Mouse (Mus musculus) embryonic facial prominence, embryonic 11.5 days (tissue): ENCODE data around the gene Aldh2. TPM values are rescaled to one million over a fixed set of nuclear protein-coding genes. Genes with fewer than 3 reads are reported as not detected.

Experiments
- ATAC-seq: fragments of 200-750 bp; cut with Nextera tagmentation; replicated peaks from 2 replicates; pipeline ENCODE4 v1.8.0; 2017; ENCODE audit warnings: low read depth; ENCODE audit not compliant: insufficient number of reproducible peaks, low FRiP score, low TSS enrichment
- DNase-seq: peaks from one replicate; pipeline ENCODE4 v3.0.0-alpha.2; 2015; ENCODE audit warnings: low spot score
- H3K27ac ChIP-seq: fragments of 300-500 bp; sonication (generic); replicated peaks from 2 replicates; pipeline ENCODE4 v1.5.1; 2014; ENCODE audit warnings: mild to moderate bottlenecking, low read depth, low read length, control low read depth
- H3K27me3 ChIP-seq: fragments of 300-500 bp; sonication (generic); 2 replicates; pipeline ENCODE4 v1.6.1; 2014; ENCODE audit warnings: mild to moderate bottlenecking, low read length, moderate library complexity, mixed read lengths; ENCODE audit not compliant: control insufficient read depth, insufficient read depth
- H3K36me3 ChIP-seq: fragments of 300-500 bp; sonication (generic); replicated peaks from 2 replicates; pipeline ENCODE4 v1.6.1; 2014; ENCODE audit warnings: low read depth, mild to moderate bottlenecking, low read length, moderate library complexity, mixed read lengths; ENCODE audit not compliant: control insufficient read depth, insufficient read depth
- H3K4me1 ChIP-seq: fragments of 300-500 bp; sonication (generic); 2 replicates; pipeline ENCODE4 v1.6.1; 2014; ENCODE audit warnings: low read length, mixed read lengths; ENCODE audit not compliant: control insufficient read depth, insufficient read depth
- H3K4me2 ChIP-seq: fragments of 300-500 bp; sonication (generic); 2 replicates; pipeline ENCODE4 v1.6.1; 2014; ENCODE audit warnings: low read depth, mild to moderate bottlenecking, control low read depth, low read length, moderate library complexity
- H3K4me3 ChIP-seq: fragments of 300-500 bp; sonication (generic); 2 replicates; pipeline ENCODE4 v1.5.1; 2014; ENCODE audit warnings: low read depth, low read length, control low read depth
- H3K9ac ChIP-seq: fragments of 300-500 bp; sonication (generic); replicated peaks from 2 replicates; pipeline ENCODE4 v1.6.1; 2014; ENCODE audit warnings: mild to moderate bottlenecking, control low read depth, low read length
- H3K9me3 ChIP-seq: fragments of 300-500 bp; sonication (generic); replicated peaks from 2 replicates; pipeline ENCODE4 v1.6.1; 2016; ENCODE audit warnings: mild to moderate bottlenecking, low read length, inconsistent platforms, mixed read lengths; ENCODE audit not compliant: control insufficient read depth
- WGBS: fragments of 180-500 bp; shearing (Covaris S2); extraction: QIAGEN DNeasy Blood & Tissue Kit; methylation state at CpG from one replicate; pipeline ENCODE4 v1.1.7; 2014; 5-methylcytosine and 5-hydroxymethylcytosine counted together
- polyA plus RNA-seq: library from polyadenylated mRNA; unstranded; fragments of >200 nt; fragmentation: Nextera tagmentation; extraction: Ambion mirVana; gene quantifications from 2 replicates; pipeline ENCODE4 v1.2.1, GENCODE M21; 2014

Gene Aldh2
- polyA plus RNA-seq, 1 experiment from 2014 or later, result 84.4 TPM

DNA sequence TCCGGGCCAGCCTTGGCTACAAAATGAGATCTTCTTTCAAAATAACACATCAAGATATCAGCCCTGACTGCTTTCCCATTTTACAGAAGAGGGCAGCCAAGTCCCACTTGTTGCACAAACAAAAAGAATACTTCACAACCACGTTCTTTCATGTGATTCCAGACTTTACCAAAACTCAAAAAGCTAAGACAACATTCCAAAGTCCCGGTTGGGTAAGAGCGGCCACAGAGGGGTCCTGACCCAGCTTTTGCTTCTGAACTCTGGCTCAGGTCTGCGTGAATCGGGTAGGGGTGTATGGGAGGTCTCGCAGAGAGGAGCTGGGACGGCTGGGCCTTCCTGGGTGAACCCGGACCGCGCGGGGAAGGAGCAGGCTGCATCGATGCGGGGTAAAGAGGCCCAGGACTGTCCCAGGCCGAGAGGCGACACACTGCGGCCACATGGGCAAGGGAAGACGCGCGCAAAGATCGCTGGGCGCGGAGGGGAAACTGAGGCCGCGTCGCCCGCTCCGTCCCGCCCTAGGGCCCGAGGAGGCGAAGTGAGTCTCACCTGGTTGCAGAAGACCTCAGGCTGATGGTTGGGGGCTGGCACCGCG lies 712 bp downstream of the Aldh2 start:
- H3K36me3 ChIP-seq, result no peaks in the 10 kb centered on the region
- H3K27ac ChIP-seq, result peak overlapping the region; percentile 48; the same call in 1 of the 2 replicates

DNA sequence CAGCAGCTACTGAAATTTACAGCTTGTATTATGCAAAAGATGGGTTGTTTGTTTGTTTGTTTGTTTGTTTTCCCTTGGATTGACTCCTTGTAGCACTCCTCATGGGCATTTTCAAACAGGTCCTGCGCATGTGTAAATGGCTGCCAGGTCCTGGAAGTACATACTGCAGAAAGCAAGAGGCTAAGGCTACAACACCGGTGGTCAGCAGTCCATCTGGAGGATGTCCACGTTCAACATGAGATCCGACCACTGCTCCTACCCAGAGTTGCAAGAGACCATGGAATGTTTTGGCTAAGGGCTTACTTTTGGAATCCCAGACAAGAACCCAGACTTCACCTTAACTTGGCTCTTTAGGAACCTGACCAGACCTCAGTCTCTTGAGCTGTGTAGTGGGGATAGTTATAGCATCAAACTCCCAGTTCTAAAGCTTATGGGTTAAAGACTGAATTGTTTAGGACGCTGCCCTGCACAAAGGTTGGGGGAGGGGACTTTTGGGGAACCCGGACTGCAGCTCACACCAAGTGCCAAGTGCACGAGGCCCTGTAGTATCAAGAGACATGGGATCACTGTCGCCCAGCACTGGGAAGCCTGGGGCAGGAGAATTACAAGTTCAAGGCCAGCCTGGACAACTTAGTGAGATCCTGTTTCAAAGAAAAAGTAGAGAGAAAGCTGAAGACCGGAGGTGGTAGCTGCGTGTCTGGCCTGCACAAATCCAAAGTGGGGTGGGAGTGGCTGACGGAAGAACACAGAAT lies 1.4 kb downstream of the Aldh2 start:
- Histone ChIP-seq H3K27me3 (no peaks in the 10 kb centered on the region), H3K4me1 (no peaks in the 10 kb centered on the region), H3K4me3 (peak overlapping the region; percentile 72), H3K4me2 (peak overlapping the region; percentile 73), H3K9me3 (no peaks in the 10 kb centered on the region), H3K36me3 (no peaks in the 10 kb centered on the region), H3K9ac (no peak overlapping the region; the same call in 1 of the 2 replicates), H3K27ac (no peak overlapping the region)
- 65% methylated on average over 11 of the region's 11 CpGs for WGBS
- ATAC-seq, result no peak
- no peak for DNase-seq

More for the DNA sequence above, 712 bp downstream of the Aldh2 start:
- DNase-seq, result peak; percentile 13
- H3K4me3 ChIP-seq, result peak overlapping the region; percentile 72
- H3K4me1 ChIP-seq, result no peaks in the 10 kb centered on the region
- no peaks in the 10 kb centered on the region for H3K27me3 ChIP-seq
- WGBS, result 3% methylated on average over 33 of the region's 33 CpGs
- H3K9me3 ChIP-seq, result no peaks in the 10 kb centered on the region
- H3K9ac ChIP-seq, result peak overlapping the region; percentile 81
- peak; percentile 53; the same call in 1 of the 2 replicates for ATAC-seq
- peak overlapping the region; percentile 73 for H3K4me2 ChIP-seq

DNA sequence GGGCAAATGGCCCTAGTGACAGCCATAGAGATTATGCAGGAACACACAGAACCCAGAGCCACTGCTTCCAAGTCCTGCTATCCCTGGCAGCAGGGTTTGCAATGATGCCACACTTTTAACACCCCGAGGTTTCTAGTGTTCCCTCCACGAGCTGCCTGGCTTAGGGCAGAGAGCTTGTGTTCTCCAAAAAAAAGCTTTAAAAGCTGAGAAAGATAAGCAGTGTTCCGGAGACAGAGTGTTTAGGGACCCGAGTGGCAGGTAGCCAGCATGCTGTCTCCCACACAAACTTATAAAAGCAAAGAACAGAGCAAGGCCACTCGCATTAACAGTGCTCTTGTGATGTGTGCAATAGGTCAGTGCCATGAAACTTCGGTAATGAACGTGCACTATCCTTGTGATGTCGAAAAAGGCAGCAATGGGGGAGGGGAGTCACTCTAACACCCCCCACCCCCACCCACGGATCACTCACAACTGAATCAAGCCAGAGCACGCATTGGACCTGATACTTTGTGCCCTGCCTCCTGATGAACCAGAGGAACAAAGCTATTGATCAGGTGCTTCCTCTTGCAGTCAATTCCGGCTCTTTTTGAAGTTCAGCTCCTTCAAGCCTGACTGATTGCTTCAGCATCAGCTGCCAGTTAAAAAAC lies 2.1 kb downstream of the Aldh2 start:
- Histone ChIP-seq H3K4me3 (no peak overlapping the region), H3K27me3 (no peaks in the 10 kb centered on the region), H3K9me3 (no peaks in the 10 kb centered on the region), H3K36me3 (no peaks in the 10 kb centered on the region), H3K9ac (no peak overlapping the region), H3K4me2 (no peak overlapping the region), H3K27ac (no peak overlapping the region), H3K4me1 (no peaks in the 10 kb centered on the region)
- ATAC-seq, result no peak
- DNase-seq, result no peak
- WGBS, result 79% methylated on average over 11 of the region's 11 CpGs

DNA sequence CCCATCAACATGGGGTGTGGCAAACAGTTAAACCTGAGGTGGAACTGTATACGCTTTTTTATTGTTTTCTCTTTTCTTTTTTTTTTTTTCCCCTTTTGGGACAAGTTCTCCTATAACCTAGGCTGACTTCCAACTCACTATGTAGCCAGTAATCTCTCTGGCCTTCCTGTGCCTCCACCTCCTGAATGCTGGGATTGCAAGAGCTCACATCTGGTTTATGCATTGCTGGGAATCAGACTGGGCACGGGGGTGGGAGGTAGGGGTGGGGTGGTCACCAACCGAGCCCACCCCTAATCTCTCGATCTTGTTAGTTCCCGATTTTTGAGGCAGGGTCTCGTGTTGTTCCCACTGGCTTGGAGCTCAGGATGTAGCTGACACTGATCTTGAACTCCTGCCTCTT lies 3.7 kb downstream of the Aldh2 start:
- Histone ChIP-seq H3K9ac (no peak overlapping the region), H3K4me2 (no peak overlapping the region), H3K36me3 (no peaks in the 10 kb centered on the region), H3K9me3 (no peaks in the 10 kb centered on the region), H3K27ac (no peak overlapping the region), H3K4me3 (no peak overlapping the region), H3K4me1 (no peaks in the 10 kb centered on the region), H3K27me3 (no peaks in the 10 kb centered on the region)
- 84% methylated on average over 6 of the region's 6 CpGs for WGBS
- DNase-seq (no peak), ATAC-seq (no peak)

DNA sequence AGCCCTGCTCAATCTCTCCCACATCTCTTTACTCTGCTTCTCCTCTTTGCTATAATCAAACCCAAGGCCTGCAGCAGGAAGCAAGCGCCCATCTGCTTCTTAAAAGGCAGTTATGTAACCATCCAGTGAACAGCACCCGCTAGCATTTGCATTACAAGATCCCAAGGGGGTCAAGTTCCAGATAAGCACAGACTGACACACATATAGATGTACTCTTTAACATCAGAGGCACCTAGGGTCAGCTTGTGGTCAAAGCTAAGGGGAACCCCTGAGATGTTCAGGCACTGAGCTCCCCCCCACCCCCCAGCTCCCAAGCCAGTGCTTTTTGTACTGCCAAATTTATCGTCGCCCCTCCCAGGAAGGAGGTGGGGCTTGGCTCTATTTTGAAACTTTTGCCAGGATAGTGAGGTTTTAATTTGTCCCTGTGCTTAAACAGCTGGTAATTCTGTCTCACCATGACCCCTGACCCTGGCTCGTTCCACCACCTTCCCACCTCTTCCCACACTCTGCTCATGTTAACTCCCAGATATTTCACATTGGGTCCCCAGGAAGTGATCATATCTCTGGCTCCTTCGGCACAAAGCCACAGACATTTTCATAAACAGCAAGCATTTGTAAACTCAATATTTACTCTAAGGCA lies 7.1 kb downstream of the Aldh2 start:
- ATAC-seq (no peak), DNase-seq (no peak)
- Histone ChIP-seq H3K9me3 (no peaks in the 10 kb centered on the region), H3K27ac (no peak overlapping the region), H3K4me1 (no peaks in the 10 kb centered on the region; the same call in 1 of the 2 replicates), H3K4me3 (no peak overlapping the region), H3K27me3 (no peaks in the 10 kb centered on the region), H3K36me3 (no peaks in the 10 kb centered on the region), H3K9ac (no peak overlapping the region), H3K4me2 (no peak overlapping the region)
- WGBS, result 71% methylated on average over 6 of the region's 6 CpGs

DNA sequence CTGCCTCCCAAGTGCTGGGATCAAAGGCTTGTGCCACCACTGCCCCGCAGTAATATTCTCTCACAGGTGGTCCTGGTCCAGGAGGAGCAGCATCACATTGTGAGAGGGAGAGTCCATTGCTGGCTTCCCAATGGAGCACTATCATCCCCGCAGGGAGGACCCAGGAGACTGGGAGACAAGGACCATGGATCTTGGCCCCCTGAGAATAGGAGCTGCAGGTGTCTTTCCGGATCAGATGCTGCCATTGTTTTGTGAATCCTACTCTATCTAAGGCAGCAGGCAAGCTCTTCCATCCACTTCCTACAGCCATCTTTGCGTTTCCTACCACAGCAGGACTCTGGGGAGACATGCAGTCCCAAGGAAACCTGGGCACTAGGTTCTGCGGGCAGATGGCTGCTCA lies 7.9 kb downstream of the Aldh2 start:
- 79% methylated on average over 5 of the region's 5 CpGs for WGBS
- Histone ChIP-seq H3K4me2 (no peak overlapping the region), H3K27me3 (no peaks in the 10 kb centered on the region), H3K27ac (no peak overlapping the region), H3K9me3 (no peaks in the 10 kb centered on the region), H3K4me1 (no peaks in the 10 kb centered on the region; the same call in 1 of the 2 replicates), H3K9ac (no peak overlapping the region), H3K36me3 (no peaks in the 10 kb centered on the region), H3K4me3 (no peak overlapping the region)
- ATAC-seq (no peak), DNase-seq (no peak)

DNA sequence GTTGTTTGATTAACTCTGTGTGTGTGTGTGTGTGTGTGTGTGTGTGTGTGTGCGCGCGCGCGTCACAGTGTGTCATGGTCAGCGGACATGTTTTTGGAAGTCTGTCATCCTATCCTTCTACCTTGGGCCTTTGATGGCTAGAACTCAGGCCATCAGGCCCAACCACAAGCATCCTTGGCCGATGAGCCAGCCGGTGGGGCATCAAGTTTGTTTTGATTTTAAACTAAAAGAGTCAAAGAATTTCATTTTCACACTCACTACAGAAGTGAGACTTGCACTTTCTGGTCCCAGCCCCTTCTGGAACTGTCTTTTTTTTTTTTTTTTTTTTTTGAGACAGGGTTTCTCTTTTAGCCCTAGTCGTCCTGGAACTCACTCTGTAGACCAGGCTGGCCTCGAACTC lies 8.6 kb downstream of the Aldh2 start:
- Histone ChIP-seq H3K9ac (no peak overlapping the region), H3K9me3 (no peaks in the 10 kb centered on the region), H3K4me1 (no peaks in the 10 kb centered on the region; the same call in 1 of the 2 replicates), H3K36me3 (no peaks in the 10 kb centered on the region), H3K27ac (no peak overlapping the region), H3K4me3 (no peak overlapping the region), H3K27me3 (no peaks in the 10 kb centered on the region), H3K4me2 (no peak overlapping the region)
- WGBS, result 93% methylated on average over 10 of the region's 10 CpGs
- ATAC-seq (no peak), DNase-seq (no peak)
